Mouse (Mus musculus): ENCODE results near the gene Rpl15.
"Not testable (repeated sequence)": the region's sequence is repeated elsewhere in the genome, so short reads cannot be mapped to it uniquely, and the experiment has no call there.

Rpl15 gene

GRCm38 (mm10) chr14:18229751-18230150, 41.4 kb downstream of the Rpl15 start:
- POLR2A ChIA-PET, CTCF ChIA-PET: not testable (repeated sequence)

GRCm38 (mm10) chr14:18226181-18226580, 45.0 kb downstream of the Rpl15 start:
- CTCF ChIA-PET = not testable (repeated sequence)
- POLR2A ChIA-PET = interaction anchor here in 1 of 4 experiments (1.6 to 3.2 kb wide), 2 partner anchors 11 to 42 kb away, joined by 3 to 15 read pairs; partner anchors contain the start of gene Nr1d2

DNA sequence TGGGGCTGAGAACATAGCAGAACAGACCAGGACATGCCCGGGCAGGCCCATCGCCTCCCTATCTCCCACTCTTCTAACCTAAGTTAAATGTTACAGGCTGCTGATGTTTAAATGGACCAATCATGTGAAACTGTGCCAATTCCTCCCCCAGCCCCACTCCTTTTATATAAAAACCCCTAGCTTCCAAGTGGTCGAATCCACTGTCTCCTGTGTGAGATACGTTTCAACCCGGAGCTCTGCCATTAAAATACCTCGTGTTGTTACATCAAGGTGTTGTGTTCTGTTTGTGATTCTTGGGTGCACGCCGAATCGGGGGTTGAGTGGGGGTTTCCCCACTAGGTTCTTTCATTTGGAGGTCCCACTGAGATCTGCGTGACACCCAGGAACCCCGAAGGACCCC, 45.8 kb downstream of the Rpl15 start:
- ChIA-PET CTCF (interaction anchor here in 1 of 4 experiments (0.5 kb wide), 1 partner anchor 365 kb away, joined by 18 read pairs; no protein-coding TSS in a partner anchor), POLR2A (interaction anchor here in 1 of 4 experiments (1.1 to 3.2 kb wide), 3 partner anchors 9 to 42 kb away, joined by 3 to 15 read pairs (median 3); partner anchors contain the start of gene Nr1d2)

DNA sequence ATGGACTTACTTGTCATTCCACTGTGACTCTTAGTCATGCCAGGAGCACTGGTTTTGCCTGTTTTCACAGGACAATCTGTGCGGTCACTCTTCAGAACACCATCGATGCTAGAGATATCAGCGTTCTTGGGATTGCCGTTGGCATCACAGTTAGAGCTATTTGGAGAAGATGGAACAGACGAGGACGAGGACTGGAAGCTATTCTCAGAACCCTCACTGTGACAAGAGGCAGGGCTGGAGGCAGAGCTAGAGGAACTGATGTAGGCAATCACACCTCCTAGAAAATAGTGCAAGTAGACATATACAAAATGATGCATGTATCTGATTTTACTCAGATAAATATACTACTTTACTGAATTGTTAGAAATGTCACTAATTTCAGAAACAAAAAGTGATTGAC, 49.2 kb downstream of the Rpl15 start:
- ChIA-PET CTCF (no interaction called here), POLR2A (no interaction called here)
